Mouse (Mus musculus) ES-Bruce4 (cell line): ENCODE data around the gene H2-Aa. TPM values are rescaled to one million over a fixed set of nuclear protein-coding genes. Genes with fewer than 3 reads are reported as not detected.

Experiments used
- H3K27ac ChIP-seq: 2 replicates; pipeline ENCODE4 v1.5.1; 2012; ENCODE audit warnings: low read length, inconsistent platforms; ENCODE audit not compliant: insufficient read depth
- H3K27me3 ChIP-seq: 2 replicates; pipeline ENCODE4 v1.6.1; 2012; ENCODE audit warnings: mild to moderate bottlenecking, low read length, inconsistent platforms; ENCODE audit not compliant: control insufficient read depth, poor library complexity, insufficient read depth, severe bottlenecking
- H3K36me3 ChIP-seq: 2 replicates; pipeline ENCODE4 v1.6.1; 2012; ENCODE audit warnings: inconsistent platforms, mild to moderate bottlenecking, low read length, moderate library complexity; ENCODE audit not compliant: control insufficient read depth, poor library complexity, insufficient read depth, severe bottlenecking
- H3K4me1 ChIP-seq: one replicate; pipeline ENCODE4 v1.8.1; 2011; ENCODE audit warnings: low read length; ENCODE audit not compliant: control insufficient read depth, insufficient read depth
- H3K4me3 ChIP-seq: 2 replicates; pipeline ENCODE4 v1.5.1; 2011; ENCODE audit warnings: low read depth, mild to moderate bottlenecking, low read length
- H3K9ac ChIP-seq: 2 replicates; pipeline ENCODE4 v1.6.1; 2012; ENCODE audit warnings: low read depth, mild to moderate bottlenecking, inconsistent platforms; ENCODE audit not compliant: poor library complexity, severe bottlenecking
- H3K9me3 ChIP-seq: replicated peaks from 2 replicates; pipeline ENCODE4 v1.6.1; 2012; ENCODE audit warnings: mild to moderate bottlenecking, low read length, inconsistent platforms; ENCODE audit not compliant: control insufficient read depth, poor library complexity, insufficient read depth, severe bottlenecking
- CTCF ChIP-seq: IDR thresholded peaks from one replicate; pipeline ENCODE4 v1.8.1; 2011; ENCODE audit warnings: low read depth, low read length
- EP300 ChIP-seq: IDR thresholded peaks from 2 replicates; pipeline ENCODE4 v1.6.1; 2011; ENCODE audit warnings: low read depth, low read length; ENCODE audit not compliant: insufficient read depth
- POLR2A ChIP-seq: IDR thresholded peaks from one replicate; pipeline ENCODE4 v1.8.1; 2011; ENCODE audit warnings: low read length; ENCODE audit not compliant: insufficient read depth
- polyA plus RNA-seq: library from polyadenylated mRNA; stranded (reverse); fragments of >200 nt; gene quantifications from 2 replicates; pipeline ENCODE4 v1.2.4, GENCODE M21; 2011; ENCODE audit warnings: low read depth; ENCODE audit not compliant: missing spikeins, insufficient read depth, insufficient read length

H2-Aa gene
- polyA plus RNA-seq, 1 experiment = not detected

GRCm38 (mm10) chr17:34251666-34252065 lies 36.0 kb downstream of the H2-Aa start:
- no peak overlapping the region for H3K9ac ChIP-seq
- no peak overlapping the region for H3K4me3 ChIP-seq
- H3K27ac ChIP-seq = no peak overlapping the region
- TF ChIP-seq POLR2A (no peak), CTCF (peak; percentile 59)
- no peaks in the 10 kb centered on the region for H3K36me3 ChIP-seq
- H3K27me3 ChIP-seq = no peaks in the 10 kb centered on the region
- no peaks in the 10 kb centered on the region for H3K9me3 ChIP-seq
- H3K4me1 ChIP-seq = no peaks in the 10 kb centered on the region

GRCm38 (mm10) chr17:34249878-34250277 lies 37.7 kb downstream of the H2-Aa start:
- Histone ChIP-seq H3K9me3 (no peaks in the 10 kb centered on the region), H3K9ac (no peak overlapping the region), H3K36me3 (no peaks in the 10 kb centered on the region), H3K4me1 (no peaks in the 10 kb centered on the region), H3K27me3 (no peaks in the 10 kb centered on the region), H3K4me3 (no peak overlapping the region), H3K27ac (no peak overlapping the region)
- TF ChIP-seq CTCF (peak; percentile 37), POLR2A (no peak)

DNA sequence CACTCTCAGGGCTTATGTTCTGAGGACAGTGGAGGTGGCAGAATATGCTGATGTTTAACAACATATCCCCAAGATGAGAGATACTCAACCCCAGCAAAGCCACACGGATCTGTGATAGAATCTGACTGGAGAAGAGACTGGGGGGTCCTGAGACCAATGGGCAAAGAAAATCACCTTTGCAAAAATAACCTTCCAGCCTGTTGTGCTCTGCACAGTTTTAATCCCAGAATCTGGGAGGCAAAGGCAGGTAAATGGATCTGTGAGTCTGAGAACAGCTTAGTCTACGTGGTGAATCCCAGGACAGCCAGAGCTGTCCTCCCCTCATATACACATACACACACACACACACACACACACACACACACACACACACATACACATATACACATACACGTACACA lies 38.3 kb downstream of the H2-Aa start:
- TF ChIP-seq EP300 (no peak), POLR2A (no peak), CTCF (no peak)
- no peak overlapping the region for H3K9ac ChIP-seq
- no peaks in the 10 kb centered on the region for H3K27me3 ChIP-seq
- no peak overlapping the region for H3K4me3 ChIP-seq
- H3K9me3 ChIP-seq = no peaks in the 10 kb centered on the region
- no peaks in the 10 kb centered on the region for H3K36me3 ChIP-seq
- H3K4me1 ChIP-seq = no peaks in the 10 kb centered on the region
- no peak overlapping the region for H3K27ac ChIP-seq

- Histone ChIP-seq H3K36me3 (no peaks in the 10 kb centered on the region), H3K27ac (no peak overlapping the region), H3K4me3 (no peak overlapping the region), H3K9ac (no peak overlapping the region), H3K4me1 (no peaks in the 10 kb centered on the region), H3K9me3 (no peaks in the 10 kb centered on the region), H3K27me3 (no peaks in the 10 kb centered on the region)
- TF ChIP-seq POLR2A = no peak
- no peak for TF ChIP-seq CTCF
- TF ChIP-seq EP300 = no peak
Observed at GRCm38 (mm10) chr17:34248764-34249163, 38.9 kb downstream of the H2-Aa start.

GRCm38 (mm10) chr17:34247047-34247446 lies 40.6 kb downstream of the H2-Aa start:
- no peaks in the 10 kb centered on the region for H3K9me3 ChIP-seq
- H3K9ac ChIP-seq = no peak overlapping the region
- no peak overlapping the region for H3K27ac ChIP-seq
- no peak overlapping the region for H3K4me3 ChIP-seq
- no peaks in the 10 kb centered on the region for H3K4me1 ChIP-seq
- H3K36me3 ChIP-seq = no peaks in the 10 kb centered on the region
- TF ChIP-seq EP300 (no peak), CTCF (no peak), POLR2A (no peak)
- H3K27me3 ChIP-seq = no peaks in the 10 kb centered on the region

DNA sequence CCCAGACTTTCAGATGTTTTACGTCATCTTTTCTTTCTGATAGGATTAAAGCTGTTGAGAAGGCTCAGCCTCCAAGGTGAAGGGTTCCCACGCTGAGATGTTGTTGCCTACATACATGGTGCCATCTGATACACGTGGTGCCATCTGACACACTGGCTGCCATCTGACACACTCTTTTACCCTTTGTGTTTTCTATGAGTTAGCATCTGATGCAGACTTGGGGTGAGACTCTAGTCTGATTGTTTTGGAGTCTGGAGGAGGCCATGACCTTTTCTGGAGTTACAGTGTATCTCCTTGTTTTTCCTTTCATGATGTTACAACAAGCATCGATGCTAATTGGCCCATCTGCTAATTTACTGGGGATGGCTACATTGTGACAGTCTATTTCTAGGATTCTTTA lies 43.0 kb downstream of the H2-Aa start:
- H3K27me3 ChIP-seq = no peaks in the 10 kb centered on the region
- H3K9me3 ChIP-seq = no peaks in the 10 kb centered on the region
- TF ChIP-seq EP300 = no peak
- TF ChIP-seq CTCF = no peak
- H3K27ac ChIP-seq = no peak overlapping the region
- H3K4me1 ChIP-seq = no peaks in the 10 kb centered on the region
- no peak overlapping the region for H3K4me3 ChIP-seq
- H3K36me3 ChIP-seq = no peaks in the 10 kb centered on the region
- no peak overlapping the region for H3K9ac ChIP-seq
